In the genomic region with DNA sequence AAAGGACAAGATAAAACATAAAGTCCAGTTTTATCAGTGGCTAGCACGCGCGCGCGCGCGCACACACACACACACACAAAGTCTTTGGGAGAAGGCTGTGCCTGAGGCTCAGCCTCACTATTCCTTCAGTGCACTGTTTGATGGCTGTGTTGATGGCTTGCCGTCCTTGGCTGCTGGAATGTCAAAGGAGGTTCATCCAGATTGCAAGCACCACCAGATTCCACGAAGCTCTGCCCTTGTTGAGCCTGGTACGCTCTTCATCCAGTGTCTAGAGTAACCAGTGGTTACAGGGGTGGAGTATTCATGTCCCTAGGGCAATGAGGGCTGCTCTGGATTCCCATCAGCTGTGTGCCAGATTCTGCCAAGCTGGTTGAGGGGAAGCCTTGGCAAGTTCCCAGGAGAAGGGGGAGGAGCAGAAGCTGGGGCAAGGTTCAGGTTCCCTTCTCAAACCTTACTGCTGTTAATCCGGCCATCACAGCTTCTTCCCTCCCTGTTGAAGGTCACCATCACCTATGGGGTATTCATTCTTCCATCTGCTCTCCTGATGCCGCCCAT, we compare ENCODE assay signal across 8 mouse cellular contexts. TPM values are rescaled to one million over a fixed set of nuclear protein-coding genes. Genes with fewer than 3 reads are reported as not detected.
DNase-seq lines count a peak whose midpoint lies in the region; ATAC-seq lines count a peak whose summit lies in the region.

No protein-coding gene starts in this region.

- no peak for DNase-seq in heart, adult 9 months (ENCODE audit: low spot score in 2 of 2)
- DNase-seq in Muller cell, postnatal 12 days (ENCODE audit: inconsistent ontology term) = peak; percentile 58
- DNase-seq in midbrain, embryonic 11.5 days (ENCODE audit: low spot score, missing footprints) = no peak
- DNase-seq in urinary bladder, postnatal 4 days (ENCODE audit: low spot score in 2 of 2) = no peak
- no peak for DNase-seq in thymus, postnatal 0 days (ENCODE audit: low spot score)
- no peak for DNase-seq in T-cell, adult 2 months (ENCODE audit: low spot score)

- H3K4me2 ChIP-seq in heart, embryonic 12.5 days = peak overlapping the region; percentile 5; the same call in 1 of the 2 replicates
- no peak overlapping the region for H3K4me2 ChIP-seq in heart, embryonic 15.5 days
- H3K4me2 ChIP-seq in midbrain, embryonic 11.5 days = no peak overlapping the region

- H3K27ac ChIP-seq in heart, embryonic 12.5 days (ENCODE audit: poor library complexity, severe bottlenecking) = peak overlapping the region; percentile 42
- H3K27ac ChIP-seq in heart, embryonic 15.5 days = peak overlapping the region; percentile 65
- 0 out of 2 replicates have a peak overlapping the region, but pooled peaks have one; percentile 31 for H3K27ac ChIP-seq in midbrain, embryonic 11.5 days (ENCODE audit: low read depth, low read length)

- no peaks in the 10 kb centered on the region for H3K9me3 ChIP-seq in heart, embryonic 12.5 days (replicated peaks)
- H3K9me3 ChIP-seq in heart, embryonic 15.5 days (replicated peaks) = no peaks in the 10 kb centered on the region
- H3K9me3 ChIP-seq in midbrain, embryonic 11.5 days (ENCODE audit: control insufficient read depth, low read length) = no peaks in the 10 kb centered on the region

- H3K36me3 ChIP-seq in heart, embryonic 12.5 days = peaks cover 22% of the 10 kb centered on the region
- H3K36me3 ChIP-seq in heart, embryonic 15.5 days = peaks cover 17% of the 10 kb centered on the region
- peaks cover 10% of the 10 kb centered on the region; the same call in 1 of the 2 replicates for H3K36me3 ChIP-seq in midbrain, embryonic 11.5 days (ENCODE audit: control insufficient read depth, insufficient read depth, low read length)

- no peak overlapping the region for H3K4me3 ChIP-seq in heart, embryonic 12.5 days
- no peak overlapping the region for H3K4me3 ChIP-seq in heart, embryonic 15.5 days
- no peak overlapping the region for H3K4me3 ChIP-seq in midbrain, embryonic 11.5 days (ENCODE audit: low read depth, low read length)

- H3K4me1 ChIP-seq in heart, embryonic 12.5 days (replicated peaks) = peaks cover 92% of the 10 kb centered on the region
- H3K4me1 ChIP-seq in heart, embryonic 15.5 days (replicated peaks) = peaks cover 93% of the 10 kb centered on the region
- H3K4me1 ChIP-seq in midbrain, embryonic 11.5 days (ENCODE audit: control insufficient read depth, insufficient read depth, low read length) = peaks cover 51% of the 10 kb centered on the region

- 66% methylated on average over 12 of the region's 12 CpGs for WGBS in heart, embryonic 12.5 days
- WGBS in heart, embryonic 15.5 days = 65% methylated on average over 12 of the region's 12 CpGs
- 86% methylated on average over 12 of the region's 12 CpGs for WGBS in midbrain, embryonic 11.5 days

- H3K27me3 ChIP-seq in heart, embryonic 12.5 days (replicated peaks) = no peaks in the 10 kb centered on the region
- H3K27me3 ChIP-seq in heart, embryonic 15.5 days = no peaks in the 10 kb centered on the region
- H3K27me3 ChIP-seq in midbrain, embryonic 11.5 days (ENCODE audit: control insufficient read depth, insufficient read depth, low read length) = no peaks in the 10 kb centered on the region

- ATAC-seq in heart, embryonic 12.5 days (ENCODE audit: insufficient number of reproducible peaks, low FRiP score) = no peak
- peak; percentile 27; the same call in 1 of the 2 replicates for ATAC-seq in heart, embryonic 15.5 days (replicated peaks; ENCODE audit: insufficient number of reproducible peaks, insufficient read depth, low FRiP score, low read depth)
- no peak for ATAC-seq in midbrain, embryonic 11.5 days (ENCODE audit: low FRiP score)

- H3K9ac ChIP-seq in heart, embryonic 12.5 days = peak overlapping the region; percentile 38; the same call in 1 of the 2 replicates
- H3K9ac ChIP-seq in heart, embryonic 15.5 days = no peak overlapping the region
- no peak overlapping the region for H3K9ac ChIP-seq in midbrain, embryonic 11.5 days (ENCODE audit: low read length)

RNA-seq across cellular contexts. Expression of gene Srebf1, which starts 40.2 kb away (rescaled TPM):
- polyA plus RNA-seq in heart, embryonic 12.5 days (2016; fragmentation: Nextera tagmentation; extraction: Ambion mirVana) = 39.7 and 41.1 TPM in 2 replicates
- polyA plus RNA-seq in heart, embryonic 15.5 days (2015; fragmentation: Nextera tagmentation; extraction: Ambion mirVana) = 36.5 and 61.1 TPM in 2 replicates
- polyA plus RNA-seq in midbrain, embryonic 11.5 days (2014; fragmentation: Nextera tagmentation; extraction: Ambion mirVana) = 38.3 and 41.1 TPM in 2 replicates
- polyA plus RNA-seq in thymus, postnatal 0 days (2015; fragmentation: Nextera tagmentation; extraction: Ambion mirVana) = 82.6 and 100 TPM in 2 replicates
